Mouse (Mus musculus): ENCODE data around the gene Tmem135. TPM values are rescaled to one million over a fixed set of nuclear protein-coding genes. Genes with fewer than 3 reads are reported as not detected.
"Not testable (repeated sequence)": the region's sequence is repeated elsewhere in the genome, so short reads cannot be mapped to it uniquely, and the experiment has no call there.

The Tmem135 gene
- polyA plus RNA-seq, 1 experiment, result 8.2 TPM

DNA sequence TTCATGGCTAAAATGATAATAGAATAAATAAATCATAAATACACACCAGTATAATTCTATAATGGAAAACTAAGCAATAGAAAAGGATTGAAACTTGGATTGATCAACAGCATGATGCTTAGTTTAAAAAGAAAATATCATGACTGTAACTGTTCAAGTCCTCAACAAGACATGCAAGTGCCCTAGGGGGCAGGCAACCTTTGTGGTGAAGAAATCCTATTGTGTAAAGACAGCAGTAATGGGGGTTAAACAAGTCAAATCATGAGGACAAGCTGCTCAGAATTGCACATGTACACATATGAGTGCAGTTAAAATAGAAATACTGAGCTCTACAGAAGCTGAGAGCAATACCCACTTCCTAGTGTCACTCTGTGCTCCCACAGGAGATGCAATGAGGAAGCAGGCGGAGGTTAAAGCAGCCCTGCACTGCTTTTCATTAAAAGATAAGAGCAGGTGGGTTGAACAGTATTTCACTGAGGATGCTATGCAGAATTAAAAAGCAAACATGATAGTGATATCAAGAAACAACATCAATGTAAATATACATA, 105.0 kb downstream of the Tmem135 start:
- 55% methylated on average over 1 of the region's 1 CpGs for WGBS
- Histone ChIP-seq H3K4me3 (replicated peaks; ENCODE audit: control insufficient read depth, low read depth, low read length) (no peak overlapping the region), H3K4me1 (ENCODE audit: control insufficient read depth, insufficient read depth, low read length) (no peaks in the 10 kb centered on the region), H3K27ac (ENCODE audit: control insufficient read depth, insufficient read depth, low read depth, low read length, poor library complexity) (no peak overlapping the region)
- no peak for TF ChIP-seq POLR2A (IDR thresholded peaks at IDR 0.05; ENCODE audit: borderline replicate concordance, control insufficient read depth, low read depth, low read length)

DNA sequence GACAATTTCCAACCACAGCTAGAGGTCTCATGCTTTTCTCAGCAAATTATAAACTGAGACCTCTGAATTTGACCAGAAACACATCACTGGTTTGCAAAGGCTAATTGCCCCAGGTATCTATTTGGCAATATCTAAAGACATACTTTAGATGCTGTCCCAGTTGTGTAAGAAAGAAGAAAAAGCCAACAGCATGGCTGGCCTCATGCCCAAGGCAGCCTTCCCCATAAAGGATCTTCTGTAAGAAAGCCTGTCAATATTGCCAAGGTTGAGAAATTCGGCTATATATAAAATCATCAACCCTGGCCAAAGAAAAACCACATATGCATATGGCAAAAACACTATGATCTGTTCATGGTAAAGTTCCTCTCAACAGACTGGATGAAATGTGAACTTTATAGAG, 107.1 kb downstream of the Tmem135 start:
- no peak overlapping the region for H3K27ac ChIP-seq (ENCODE audit: control insufficient read depth, insufficient read depth, low read depth, low read length, poor library complexity)
- no peak overlapping the region for H3K4me3 ChIP-seq (replicated peaks; ENCODE audit: control insufficient read depth, low read depth, low read length)
- no peak for TF ChIP-seq CTCF (IDR thresholded peaks at IDR 0.05; ENCODE audit: control insufficient read depth, insufficient read depth, low read length)
- TF ChIP-seq POLR2A (IDR thresholded peaks at IDR 0.05; ENCODE audit: borderline replicate concordance, control insufficient read depth, low read depth, low read length), result no peak
- H3K4me1 ChIP-seq (ENCODE audit: control insufficient read depth, insufficient read depth, low read length), result no peaks in the 10 kb centered on the region
- WGBS, result 53% methylated on average over 1 of the region's 1 CpGs

DNA sequence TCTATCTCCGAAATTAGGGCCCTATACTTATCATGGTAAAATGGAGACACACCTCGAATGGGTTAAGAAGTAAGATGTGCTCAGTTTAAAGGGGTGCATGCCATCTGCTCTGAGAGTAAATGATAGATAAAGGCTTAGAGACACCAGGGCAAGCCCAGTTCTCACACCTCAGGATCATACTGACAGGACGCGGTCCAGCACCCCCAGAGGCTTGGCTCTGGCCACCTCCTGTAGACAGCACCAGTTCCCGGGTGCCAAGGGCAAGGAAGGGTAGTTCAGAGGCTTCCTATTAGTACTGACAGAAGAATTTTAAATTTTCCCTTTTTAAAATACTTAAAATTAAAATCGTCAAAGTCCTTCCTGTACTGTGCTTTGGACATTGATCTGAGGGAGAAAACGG, 121.4 kb downstream of the Tmem135 start:
- Histone ChIP-seq H3K27ac (ENCODE audit: control insufficient read depth, insufficient read depth, low read depth, low read length, poor library complexity) (no peak overlapping the region), H3K4me3 (replicated peaks; ENCODE audit: control insufficient read depth, low read depth, low read length) (no peak overlapping the region), H3K4me1 (ENCODE audit: control insufficient read depth, insufficient read depth, low read length) (no peaks in the 10 kb centered on the region)
- WGBS, result 79% methylated on average over 7 of the region's 7 CpGs
- no peak for TF ChIP-seq CTCF (IDR thresholded peaks at IDR 0.05; ENCODE audit: control insufficient read depth, insufficient read depth, low read length)
- no peak for TF ChIP-seq POLR2A (IDR thresholded peaks at IDR 0.05; ENCODE audit: borderline replicate concordance, control insufficient read depth, low read depth, low read length)

DNA sequence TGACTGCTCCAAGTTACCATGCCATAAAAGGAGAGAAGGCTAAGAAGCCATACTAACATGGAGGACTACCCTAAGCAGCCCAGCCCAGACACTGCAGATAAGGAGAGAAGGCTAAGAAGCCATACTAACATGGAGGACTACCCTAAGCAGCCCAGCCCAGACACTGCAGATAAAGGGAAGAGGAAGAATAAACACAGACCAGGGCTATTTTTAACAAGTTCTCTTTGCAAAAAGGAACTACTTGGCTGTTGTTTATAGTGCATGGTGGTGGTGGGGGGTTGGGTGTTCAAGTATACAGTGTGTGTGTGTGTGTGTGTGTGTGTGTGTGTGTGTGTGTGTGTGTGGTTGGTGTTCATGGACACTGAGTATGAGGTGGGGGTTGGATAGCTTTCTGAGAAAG, 133.6 kb downstream of the Tmem135 start:
- H3K4me3 ChIP-seq (replicated peaks; ENCODE audit: control insufficient read depth, low read depth, low read length); H3K27ac ChIP-seq (ENCODE audit: control insufficient read depth, insufficient read depth, low read depth, low read length, poor library complexity); H3K4me1 ChIP-seq (ENCODE audit: control insufficient read depth, insufficient read depth, low read length): not testable (repeated sequence)

DNA sequence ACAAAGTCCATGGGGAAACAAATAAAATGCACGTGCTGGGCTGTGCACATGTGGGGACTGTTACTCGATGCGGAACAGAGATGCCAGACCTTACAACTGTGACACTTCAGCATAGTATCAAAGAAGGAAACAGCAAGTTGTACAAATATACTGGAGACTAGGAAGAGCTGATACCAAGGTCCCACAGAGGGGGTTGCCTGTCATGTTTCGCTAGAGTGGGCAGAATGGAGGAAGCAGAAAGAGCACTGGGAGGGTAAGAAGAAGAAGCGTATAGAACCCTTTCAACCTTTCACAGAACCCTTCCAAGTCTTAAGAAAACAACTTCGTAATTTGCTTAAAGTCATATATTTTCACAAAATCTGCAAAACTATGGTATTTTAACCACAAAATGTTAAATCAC, 134.2 kb downstream of the Tmem135 start:
- Histone ChIP-seq H3K4me3 (replicated peaks; ENCODE audit: control insufficient read depth, low read depth, low read length) (no peak overlapping the region), H3K27ac (ENCODE audit: control insufficient read depth, insufficient read depth, low read depth, low read length, poor library complexity) (no peak overlapping the region), H3K4me1 (ENCODE audit: control insufficient read depth, insufficient read depth, low read length) (no peaks in the 10 kb centered on the region; the same call in 1 of the 2 replicates)
- 78% methylated on average over 6 of the region's 6 CpGs for WGBS
- TF ChIP-seq CTCF (IDR thresholded peaks at IDR 0.05; ENCODE audit: control insufficient read depth, insufficient read depth, low read length), result no peak
- no peak for TF ChIP-seq POLR2A (IDR thresholded peaks at IDR 0.05; ENCODE audit: borderline replicate concordance, control insufficient read depth, low read depth, low read length)

DNA sequence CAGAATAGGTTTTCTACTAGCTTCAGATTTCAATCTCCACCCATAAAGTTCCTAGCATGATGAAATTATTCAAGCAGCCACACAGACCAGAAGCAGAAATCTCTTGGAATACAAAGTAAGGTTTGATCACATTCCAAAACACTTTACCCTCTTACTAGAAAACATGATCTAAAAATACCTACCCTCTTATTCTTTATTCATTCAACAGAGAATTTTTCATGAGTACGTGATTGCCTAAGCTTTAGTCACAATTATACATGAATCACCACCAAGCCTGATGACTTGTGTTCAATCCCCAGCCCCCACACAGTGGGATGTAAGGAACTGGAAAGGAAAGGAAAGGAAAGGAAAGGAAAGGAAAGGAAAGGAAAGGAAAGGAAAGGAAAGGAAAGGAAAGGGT, 136.5 kb downstream of the Tmem135 start:
- Histone ChIP-seq H3K4me1 (ENCODE audit: control insufficient read depth, insufficient read depth, low read length) (no peaks in the 10 kb centered on the region; the same call in 1 of the 2 replicates), H3K27ac (ENCODE audit: control insufficient read depth, insufficient read depth, low read depth, low read length, poor library complexity) (no peak overlapping the region), H3K4me3 (replicated peaks; ENCODE audit: control insufficient read depth, low read depth, low read length) (no peak overlapping the region)
- no peak for TF ChIP-seq POLR2A (IDR thresholded peaks at IDR 0.05; ENCODE audit: borderline replicate concordance, control insufficient read depth, low read depth, low read length)
- no peak for TF ChIP-seq CTCF (IDR thresholded peaks at IDR 0.05; ENCODE audit: control insufficient read depth, insufficient read depth, low read length)
- 91% methylated on average over 1 of the region's 1 CpGs for WGBS

DNA sequence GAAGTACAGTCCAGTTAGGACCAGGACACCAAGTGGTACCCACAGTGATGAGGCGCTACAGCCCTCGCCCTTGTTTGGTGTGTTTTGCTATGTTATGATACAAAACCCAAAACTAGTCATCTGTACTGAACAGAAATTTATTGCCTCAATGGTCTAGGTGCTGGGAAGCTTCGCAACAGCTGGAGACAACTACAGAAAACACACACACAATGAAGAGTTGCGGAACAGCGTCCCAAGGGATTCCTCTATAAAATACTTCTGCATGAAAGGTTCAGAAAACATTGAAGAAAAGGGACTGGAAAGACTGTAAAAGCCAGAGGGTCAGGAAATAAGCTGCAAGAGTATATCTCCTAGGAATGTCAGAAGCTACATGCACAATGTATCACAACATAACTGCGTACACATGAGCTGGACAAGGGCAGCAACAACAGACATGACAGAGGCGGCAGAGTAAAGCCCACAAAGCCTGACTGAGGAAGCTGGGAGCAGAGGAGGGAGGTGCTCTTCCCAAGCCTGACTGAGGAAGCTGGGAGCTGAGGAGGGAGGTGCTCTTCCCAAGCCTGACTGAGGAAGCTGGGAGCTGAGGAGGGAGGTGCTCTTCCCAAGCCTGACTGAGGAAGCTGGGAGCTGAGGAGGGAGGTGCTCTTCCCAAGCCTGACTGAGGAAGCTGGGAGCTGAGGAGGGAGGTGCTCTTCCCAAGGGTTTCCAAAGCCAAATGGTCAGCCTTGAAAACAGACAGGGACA, 137.8 kb downstream of the Tmem135 start:
- TF ChIP-seq POLR2A (IDR thresholded peaks at IDR 0.05; ENCODE audit: borderline replicate concordance, control insufficient read depth, low read depth, low read length) (no peak), CTCF (IDR thresholded peaks at IDR 0.05; ENCODE audit: control insufficient read depth, insufficient read depth, low read length) (no peak)
- WGBS, result 84% methylated on average over 7 of the region's 7 CpGs
- Histone ChIP-seq H3K4me1 (ENCODE audit: control insufficient read depth, insufficient read depth, low read length) (no peaks in the 10 kb centered on the region; the same call in 1 of the 2 replicates), H3K27ac (ENCODE audit: control insufficient read depth, insufficient read depth, low read depth, low read length, poor library complexity) (no peak overlapping the region), H3K4me3 (replicated peaks; ENCODE audit: control insufficient read depth, low read depth, low read length) (no peak overlapping the region)

DNA sequence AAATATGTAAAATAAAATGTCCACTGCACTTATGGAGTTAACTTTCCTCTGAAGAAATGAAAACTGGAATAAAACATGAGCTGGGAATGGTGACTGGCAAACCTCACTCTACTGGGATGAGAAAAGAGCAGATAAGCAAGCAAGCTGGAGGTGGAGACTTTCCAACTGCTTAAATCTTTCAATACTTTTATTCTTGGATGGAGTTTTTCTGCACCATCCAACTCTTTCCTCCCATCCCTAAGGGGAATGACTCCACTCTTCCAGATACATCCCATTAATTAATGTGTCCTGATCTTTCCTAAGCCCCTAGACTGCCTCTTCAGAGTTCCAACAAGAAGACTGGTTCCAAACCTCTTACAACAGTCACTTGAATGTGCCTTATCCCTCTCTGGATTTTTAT, 143.1 kb downstream of the Tmem135 start:
- TF ChIP-seq CTCF (IDR thresholded peaks at IDR 0.05; ENCODE audit: control insufficient read depth, insufficient read depth, low read length) (no peak), POLR2A (IDR thresholded peaks at IDR 0.05; ENCODE audit: borderline replicate concordance, control insufficient read depth, low read depth, low read length) (no peak)

DNA sequence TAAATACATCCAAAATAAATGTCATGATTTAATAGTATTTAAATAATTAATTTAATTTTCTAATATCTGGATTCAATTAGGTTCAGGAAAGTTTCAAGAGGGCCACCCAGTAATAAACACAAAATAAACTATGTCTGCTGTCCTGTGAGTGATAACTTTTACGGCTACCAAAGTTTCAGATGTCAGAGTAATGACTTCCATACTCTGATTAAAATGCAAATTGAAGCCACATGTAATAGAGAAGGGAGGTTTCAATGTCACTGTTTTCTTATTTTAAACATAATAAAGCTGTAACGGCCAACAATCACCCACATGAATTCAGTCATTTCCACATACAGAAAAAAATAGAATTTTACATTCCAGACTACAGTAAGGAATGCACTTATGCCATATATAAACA, 145.2 kb downstream of the Tmem135 start:
- TF ChIP-seq POLR2A (IDR thresholded peaks at IDR 0.05; ENCODE audit: borderline replicate concordance, control insufficient read depth, low read depth, low read length) (no peak), CTCF (IDR thresholded peaks at IDR 0.05; ENCODE audit: control insufficient read depth, insufficient read depth, low read length) (no peak)
- no peaks in the 10 kb centered on the region for H3K4me1 ChIP-seq (ENCODE audit: control insufficient read depth, insufficient read depth, low read length)
- 90% methylated on average over 2 of the region's 2 CpGs for WGBS
- no peak overlapping the region for H3K27ac ChIP-seq (ENCODE audit: control insufficient read depth, insufficient read depth, low read depth, low read length, poor library complexity)
- H3K4me3 ChIP-seq (replicated peaks; ENCODE audit: control insufficient read depth, low read depth, low read length), result no peak overlapping the region

More for the DNA sequence above, 143.1 kb downstream of the Tmem135 start:
- Histone ChIP-seq H3K27ac (ENCODE audit: control insufficient read depth, insufficient read depth, low read depth, low read length, poor library complexity) (no peak overlapping the region), H3K4me3 (replicated peaks; ENCODE audit: control insufficient read depth, low read depth, low read length) (no peak overlapping the region), H3K4me1 (ENCODE audit: control insufficient read depth, insufficient read depth, low read length) (no peaks in the 10 kb centered on the region)

All from bone marrow, adult 2 months (tissue).